ENCODE assay signal across 23 mouse cellular contexts in the genomic region with DNA sequence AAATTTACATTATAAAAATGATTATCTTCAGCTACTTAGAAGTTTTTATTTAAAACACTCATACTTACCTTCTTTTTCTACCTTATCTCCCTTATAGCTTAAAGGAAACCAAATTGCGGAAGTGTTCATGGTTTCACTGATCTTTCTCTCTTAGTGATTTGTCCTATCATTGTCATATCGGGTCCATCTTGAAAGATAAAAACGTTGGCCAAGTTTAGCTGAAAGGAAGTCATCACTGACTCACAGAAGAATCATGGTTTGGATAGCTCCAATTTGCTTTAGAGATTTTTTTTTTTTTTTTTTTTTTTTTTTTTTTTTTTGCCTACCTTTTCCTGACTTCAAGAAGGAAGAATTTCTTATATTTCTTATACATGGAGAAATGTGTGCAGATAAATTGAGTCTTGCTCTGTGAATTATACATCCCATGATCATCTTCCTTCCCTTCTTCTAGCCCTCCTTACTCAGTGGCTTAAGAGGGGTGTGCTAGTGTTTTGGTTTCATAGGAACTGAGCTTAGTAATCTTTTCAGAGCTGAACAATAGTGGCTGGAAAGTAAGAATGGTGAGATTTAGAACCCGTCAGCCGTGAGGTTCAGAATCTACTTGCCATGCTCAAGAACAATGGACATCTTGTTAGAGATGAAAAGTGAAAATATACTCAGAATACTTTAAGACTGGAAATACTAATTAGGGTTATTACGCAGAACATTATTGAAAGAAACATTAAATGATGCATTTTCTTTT.
A peak's percentile ranks its signal among the peaks of the same experiment; 100 is the strongest.
DNase-seq lines count a peak whose midpoint lies in the region; ATAC-seq and TF ChIP-seq lines count a peak whose summit lies in the region.
"Had no signal": no experiment of that assay in that cellular context is flagged by ENCODE, and none has a peak within 500 bp of the region (broad histone marks: within the 10 kb centered on the region; RNA-seq: fewer than 3 reads in every experiment).

No protein-coding gene starts in this region.

- H3K9me3 ChIP-seq in neural tube, embryonic 11.5 days (ENCODE audit: control insufficient read depth, low read length), result no peaks in the 10 kb centered on the region
- no peaks in the 10 kb centered on the region for H3K9me3 ChIP-seq in MEL (replicated peaks; ENCODE audit: insufficient read depth, low read length)
- H3K9me3 ChIP-seq: embryonic facial prominence, embryonic 15.5 days; forebrain, embryonic 12.5 days; heart, embryonic 13.5 days; hindbrain, embryonic 15.5 days had no signal

- TF ChIP-seq CTCF in MEL (IDR thresholded peaks at IDR 0.05 in 2 of 3, conservative IDR thresholded peaks at IDR 0.05 in 1 of 3; ENCODE audit: control insufficient read depth in 1 of 3, insufficient read depth in 1 of 3, low read depth in 2 of 3, low read length in 3 of 3, poor library complexity in 1 of 3, severe bottlenecking in 1 of 3), result no peak

- H3K36me3 ChIP-seq in neural tube, embryonic 11.5 days (ENCODE audit: control insufficient read depth, insufficient read depth, low read length), result no peaks in the 10 kb centered on the region
- H3K36me3 ChIP-seq in MEL (ENCODE audit: control insufficient read depth in 1 of 2, insufficient read depth in 2 of 2, low read length in 2 of 2), result peaks cover 0 to 2% of the 10 kb centered on the region in 2 experiments; a peak in 1 of 4 replicates
- H3K36me3 ChIP-seq: embryonic facial prominence, embryonic 15.5 days; forebrain, embryonic 12.5 days; heart, embryonic 13.5 days; hindbrain, embryonic 15.5 days had no signal

- H3K4me2 ChIP-seq in neural tube, embryonic 11.5 days (ENCODE audit: low read depth), result no peak overlapping the region
- H3K4me2 ChIP-seq: embryonic facial prominence, embryonic 15.5 days; forebrain, embryonic 12.5 days; heart, embryonic 13.5 days; hindbrain, embryonic 15.5 days had no signal

- no peaks in the 10 kb centered on the region for H3K27me3 ChIP-seq in neural tube, embryonic 11.5 days (ENCODE audit: control insufficient read depth, insufficient read depth, low read length)
- H3K27me3 ChIP-seq in MEL (ENCODE audit: control insufficient read depth in 1 of 2, insufficient read depth in 2 of 2, low read length in 2 of 2), result peaks cover 0 to 2% of the 10 kb centered on the region in 2 experiments; a peak in 1 of 4 replicates
- H3K27me3 ChIP-seq: embryonic facial prominence, embryonic 15.5 days; forebrain, embryonic 12.5 days; heart, embryonic 13.5 days; hindbrain, embryonic 15.5 days had no signal

- ATAC-seq in neural tube, embryonic 11.5 days (ENCODE audit: insufficient read depth, low FRiP score, low TSS enrichment), result 0 out of 2 replicates have a peak, but pooled peaks have one; percentile 60
- ATAC-seq in megakaryocyte, adult 5-6 weeks (ENCODE audit: poor library complexity, severe bottlenecking), result peak; percentile 68
- ATAC-seq: forebrain, postnatal 0 days; inflammation-experienced regulatory T-cells, adult 6 months had no signal

- WGBS in neural tube, embryonic 11.5 days, result 70% methylated on average over 6 of the region's 6 CpGs

- TF ChIP-seq POLR2A in MEL (IDR thresholded peaks at IDR 0.05; ENCODE audit: control insufficient read depth in 1 of 2, insufficient read depth in 1 of 2, low read depth in 1 of 2, low read length in 2 of 2, poor library complexity in 1 of 2), result no peak

- no peak for DNase-seq in neural tube, embryonic 11.5 days (ENCODE audit: low spot score)
- DNase-seq in neural tube, embryonic 10.5 days (ENCODE audit: extremely low spot score, low spot score), result no peak
- DNase-seq in CD4-positive helper T cell, adult 2 months (ENCODE audit: low read depth, low spot score), result peak; percentile 51
- peak; percentile 23 for DNase-seq in MEL (ENCODE audit: low read depth, low spot score)
- DNase-seq in layer of hippocampus, postnatal 10 days (ENCODE audit: low spot score in 2 of 2), result no peak
- DNase-seq in urinary bladder, adult 2 months (ENCODE audit: low spot score), result no peak
- no peak for DNase-seq in urinary bladder, postnatal 10 days (ENCODE audit: low spot score)
- DNase-seq: adrenal gland, adult 8-10 months; adrenal gland, postnatal 36 days; cerebellum, adult 11 months; cerebellum, adult 8-10 months; cerebellum, postnatal 36 days; forebrain, postnatal 0 days; gastrocnemius, adult 2 months; gastrocnemius, postnatal 25 days; heart, postnatal 36 days; kidney, adult 11 months had no signal

- no peak overlapping the region for H3K27ac ChIP-seq in neural tube, embryonic 11.5 days (ENCODE audit: low read depth, low read length)
- H3K27ac ChIP-seq in MEL (ENCODE audit: control insufficient read depth, low read depth, low read length), result no peak overlapping the region
- H3K27ac ChIP-seq: embryonic facial prominence, embryonic 15.5 days; forebrain, embryonic 12.5 days; gastrocnemius, adult 2 months; heart, embryonic 13.5 days; hindbrain, embryonic 15.5 days had no signal

- no peaks in the 10 kb centered on the region for H3K79me2 ChIP-seq in MEL (ENCODE audit: control insufficient read depth, insufficient read depth, low read length, poor library complexity)

- H3K4me3 ChIP-seq in neural tube, embryonic 11.5 days (ENCODE audit: low read depth, low read length), result no peak overlapping the region
- no peak overlapping the region for H3K4me3 ChIP-seq in MEL (ENCODE audit: control insufficient read depth in 1 of 2, insufficient read depth in 1 of 2, low read depth in 2 of 2, low read length in 2 of 2)
- H3K4me3 ChIP-seq: embryonic facial prominence, embryonic 15.5 days; forebrain, embryonic 12.5 days; gastrocnemius, adult 2 months; heart, embryonic 13.5 days; hindbrain, embryonic 15.5 days had no signal

- TF ChIP-seq RAD21 in MEL (IDR thresholded peaks at IDR 0.05; ENCODE audit: low read depth, low read length), result no peak

- H3K4me1 ChIP-seq in neural tube, embryonic 11.5 days (ENCODE audit: control insufficient read depth, insufficient read depth, low read length), result no peaks in the 10 kb centered on the region
- H3K4me1 ChIP-seq in MEL (ENCODE audit: control insufficient read depth in 1 of 2, insufficient read depth in 2 of 2, low read length in 2 of 2), result no peaks in the 10 kb centered on the region
- H3K4me1 ChIP-seq: embryonic facial prominence, embryonic 15.5 days; forebrain, embryonic 12.5 days; heart, embryonic 13.5 days; hindbrain, embryonic 15.5 days had no signal

- TF ChIP-seq EP300 in MEL (IDR thresholded peaks at IDR 0.05; ENCODE audit: low read depth in 1 of 2, low read length in 2 of 2), result peak; percentile 10 to 48; a peak in 2 of 4 replicates

- no peak overlapping the region for H3K9ac ChIP-seq in neural tube, embryonic 11.5 days (ENCODE audit: low read length)
- H3K9ac ChIP-seq in MEL (ENCODE audit: control insufficient read depth, low read depth, low read length, poor library complexity, severe bottlenecking), result no peak overlapping the region
- H3K9ac ChIP-seq: embryonic facial prominence, embryonic 15.5 days; forebrain, embryonic 12.5 days; forebrain, postnatal 0 days; heart, embryonic 13.5 days; hindbrain, embryonic 15.5 days had no signal

TF ChIP-seq in MEL, 35 proteins besides CTCF, POLR2A, EP300 and RAD21:
- peak; percentile 75 for TF ChIP-seq RCOR1 (IDR thresholded peaks at IDR 0.05; ENCODE audit: low read depth, low read length)
- TF ChIP-seq MEF2A (IDR thresholded peaks at IDR 0.05; ENCODE audit: extremely low read depth, insufficient replicate concordance, low read depth, low read length, poor library complexity, severe bottlenecking), result no peak
- TF ChIP-seq MAX (IDR thresholded peaks at IDR 0.05; ENCODE audit: low read length), result no peak
- no peak for TF ChIP-seq SMC3 (IDR thresholded peaks at IDR 0.05; ENCODE audit: low read depth, low read length)
- TF ChIP-seq MAZ (IDR thresholded peaks at IDR 0.05; ENCODE audit: low read depth, low read length), result no peak
- no peak for TF ChIP-seq ZC3H11A (IDR thresholded peaks at IDR 0.05; ENCODE audit: low read depth, low read length)
- peak; percentile 81 for TF ChIP-seq GATA1 (IDR thresholded peaks at IDR 0.05; ENCODE audit: low read depth, low read length)
- peak; percentile 67 for TF ChIP-seq ZNF384 (IDR thresholded peaks at IDR 0.05; ENCODE audit: low read depth, low read length)
- TF ChIP-seq SIN3A (IDR thresholded peaks at IDR 0.05; ENCODE audit: low read length), result no peak
- no peak for TF ChIP-seq UBTF (IDR thresholded peaks at IDR 0.05; ENCODE audit: borderline replicate concordance, insufficient read depth, low read depth, low read length)
TF ChIP-seq in MEL: peak in this region for 3.

Comparison
In these comparisons a context has a peak if more than half of its experiments do, and no peak if none do; other contexts are left out.
1. DNase-seq: peak in CD4-positive helper T cell, adult 2 months (single experiment) and MEL (single experiment); none in neural tube, embryonic 11.5 days (single experiment), neural tube, embryonic 10.5 days (single experiment), layer of hippocampus, postnatal 10 days (0 of 2), urinary bladder, adult 2 months (single experiment) and urinary bladder, postnatal 10 days (single experiment).